Mouse (Mus musculus) CH12.LX (cell line): ENCODE data around the gene Rbpms2. TPM values are rescaled to one million over a fixed set of nuclear protein-coding genes. Genes with fewer than 3 reads are reported as not detected.

Experiments
- DNase-seq: peaks from one replicate; pipeline ENCODE4 v3.0.0-alpha.2; 2013; ENCODE audit errors: extremely low read depth
- H3K27ac ChIP-seq: 2 replicates; pipeline ENCODE4 v1.5.1; 2012; ENCODE audit warnings: low read depth, mild to moderate bottlenecking, control low read depth, moderate library complexity; ENCODE audit not compliant: insufficient read depth
- H3K27me3 ChIP-seq: replicated peaks from 2 replicates; pipeline ENCODE3; 2012; ENCODE audit warnings: inconsistent platforms
- H3K36me3 ChIP-seq, 2 experiments: replicated peaks in 1 of 2; 2 replicates each; pipeline versions ENCODE3 to v1.6.1; 2012; ENCODE audit warnings: inconsistent platforms in 1 of 2, low read length in 1 of 2, mild to moderate bottlenecking in 1 of 2, mixed read lengths in 1 of 2, moderate library complexity in 1 of 2; ENCODE audit not compliant: control insufficient read depth in 1 of 2, insufficient read depth in 1 of 2
- H3K4me1 ChIP-seq, 2 experiments: 2 replicates each; pipeline ENCODE4 v1.6.1; 2012; ENCODE audit warnings: inconsistent platforms in 1 of 2, moderate library complexity in 1 of 2; ENCODE audit not compliant: insufficient read depth in 2 of 2, control insufficient read depth in 1 of 2
- H3K4me2 ChIP-seq: 2 replicates; pipeline ENCODE4 v1.6.1; 2012; ENCODE audit warnings: low read depth, mild to moderate bottlenecking, control low read depth; ENCODE audit not compliant: poor library complexity, insufficient read depth, severe bottlenecking
- H3K4me3 ChIP-seq, 3 experiments: fragments of 150-350 bp in 1 of 3; sonication (generic) in 1 of 3; replicated peaks in 1 of 3; 2 replicates each; pipeline versions ENCODE3 to v1.5.1; 2011 to 2012; ENCODE audit warnings: low read depth in 2 of 3, low read length in 2 of 3, mild to moderate bottlenecking in 2 of 3, moderate library complexity in 2 of 3, control low read depth in 1 of 3, improper control_type of control experiment in 1 of 3, inconsistent platforms in 1 of 3, mixed read lengths in 1 of 3; ENCODE audit not compliant: poor library complexity in 1 of 3
- H3K79me2 ChIP-seq: replicated peaks from 2 replicates; pipeline ENCODE4 v1.6.1; 2012; ENCODE audit warnings: mild to moderate bottlenecking, moderate library complexity; ENCODE audit not compliant: control insufficient read depth, poor library complexity, insufficient read depth, severe bottlenecking; ENCODE audit errors: extremely low read depth
- H3K9ac ChIP-seq: 2 replicates; pipeline ENCODE4 v1.6.1; 2012; ENCODE audit warnings: low read depth, mild to moderate bottlenecking, control low read depth, moderate library complexity; ENCODE audit not compliant: insufficient read depth
- H3K9me3 ChIP-seq: replicated peaks from 2 replicates; pipeline ENCODE3; 2012; ENCODE audit warnings: low read length, inconsistent platforms, mixed read lengths
- CTCF ChIP-seq, 2 experiments: IDR thresholded peaks in 1 of 2; conservative IDR thresholded peaks in 1 of 2; 2 replicates each; pipeline ENCODE4 v1.5.1; 2011 to 2012; ENCODE audit warnings: low read depth in 2 of 2, low read length in 2 of 2, improper control_type of control experiment in 1 of 2, inconsistent platforms in 1 of 2, mild to moderate bottlenecking in 1 of 2, moderate library complexity in 1 of 2
- E2F4 ChIP-seq: IDR thresholded peaks from 2 replicates; pipeline ENCODE4 v1.6.1; 2011; ENCODE audit warnings: low read depth, low read length, improper control_type of control experiment; ENCODE audit not compliant: insufficient replicate concordance
- ELF1 ChIP-seq: IDR thresholded peaks from 2 replicates; pipeline ENCODE4 v1.6.1; 2014; ENCODE audit warnings: low read depth, mild to moderate bottlenecking, inconsistent platforms, low read length, improper control_type of control experiment
- EP300 ChIP-seq: IDR thresholded peaks from 2 replicates; pipeline ENCODE4 v1.6.1; 2011; ENCODE audit warnings: low read length, improper control_type of control experiment
- GABPA ChIP-seq: IDR thresholded peaks from 2 replicates; pipeline ENCODE4 v1.6.1; 2012; ENCODE audit warnings: low read depth, low read length, improper control_type of control experiment, inconsistent platforms; ENCODE audit not compliant: insufficient replicate concordance
- HCFC1 ChIP-seq: IDR thresholded peaks from 2 replicates; pipeline ENCODE4 v1.6.1; 2012; ENCODE audit warnings: low read depth, mild to moderate bottlenecking, inconsistent platforms, low read length, improper control_type of control experiment
- IRF4 ChIP-seq: IDR thresholded peaks from 2 replicates; pipeline ENCODE4 v1.6.1; 2014; ENCODE audit warnings: low read depth, mild to moderate bottlenecking, inconsistent platforms, low read length, improper control_type of control experiment
- JUN ChIP-seq: IDR thresholded peaks from 2 replicates; pipeline ENCODE4 v1.6.1; 2011; ENCODE audit warnings: low read depth, mild to moderate bottlenecking, low read length, improper control_type of control experiment, moderate library complexity; ENCODE audit not compliant: insufficient read depth
- KAT2A ChIP-seq: IDR thresholded peaks from 2 replicates; pipeline ENCODE4 v1.6.1; 2012; ENCODE audit warnings: low read length, improper control_type of control experiment, inconsistent platforms; ENCODE audit not compliant: insufficient replicate concordance
- MAFK ChIP-seq: IDR thresholded peaks from 2 replicates; pipeline ENCODE4 v1.6.1; 2011; ENCODE audit warnings: low read length, improper control_type of control experiment; ENCODE audit not compliant: insufficient replicate concordance
- MAX ChIP-seq: IDR thresholded peaks from 2 replicates; pipeline ENCODE4 v1.6.1; 2011; ENCODE audit warnings: low read length, improper control_type of control experiment
- MAZ ChIP-seq: IDR thresholded peaks from 2 replicates; pipeline ENCODE4 v1.6.1; 2012; ENCODE audit warnings: low read depth, mild to moderate bottlenecking, inconsistent platforms, low read length, improper control_type of control experiment, moderate library complexity
- MEF2A ChIP-seq: IDR thresholded peaks from 2 replicates; pipeline ENCODE4 v1.6.1; 2014; ENCODE audit warnings: low read depth, mild to moderate bottlenecking, inconsistent platforms, low read length, improper control_type of control experiment, borderline replicate concordance
- MXI1 ChIP-seq: IDR thresholded peaks from 2 replicates; pipeline ENCODE4 v1.6.1; 2011; ENCODE audit warnings: mild to moderate bottlenecking, low read depth, low read length, improper control_type of control experiment
- NRF1 ChIP-seq: IDR thresholded peaks from 2 replicates; pipeline ENCODE4 v1.6.1; 2014; ENCODE audit warnings: low read depth, mild to moderate bottlenecking, inconsistent platforms, low read length, improper control_type of control experiment, moderate library complexity
- POLR2A ChIP-seq: IDR thresholded peaks from 2 replicates; pipeline ENCODE4 v1.6.1; 2011; ENCODE audit warnings: low read depth, mild to moderate bottlenecking, improper control_type of control experiment, low read length
- RAD21 ChIP-seq: IDR thresholded peaks from 2 replicates; pipeline ENCODE4 v1.6.1; 2011; ENCODE audit warnings: low read depth, mild to moderate bottlenecking, low read length, improper control_type of control experiment, moderate library complexity
- RCOR1 ChIP-seq: conservative IDR thresholded peaks from 2 replicates; pipeline ENCODE4 v1.6.1; 2012; ENCODE audit warnings: low read depth, mild to moderate bottlenecking, inconsistent platforms, low read length, improper control_type of control experiment
- SMC3 ChIP-seq: IDR thresholded peaks from 2 replicates; pipeline ENCODE4 v1.6.1; 2011; ENCODE audit warnings: low read depth, low read length, improper control_type of control experiment
- UBTF ChIP-seq: IDR thresholded peaks from 2 replicates; pipeline ENCODE4 v1.6.1; 2012; ENCODE audit warnings: low read depth, mild to moderate bottlenecking, inconsistent platforms, low read length, improper control_type of control experiment, moderate library complexity
- USF1 ChIP-seq: IDR thresholded peaks from 2 replicates; pipeline ENCODE4 v1.6.1; 2014; ENCODE audit warnings: low read depth, mild to moderate bottlenecking, inconsistent platforms, low read length, improper control_type of control experiment
- ZMIZ1 ChIP-seq: IDR thresholded peaks from 2 replicates; pipeline ENCODE4 v1.6.1; 2012; ENCODE audit warnings: low read depth, mild to moderate bottlenecking, inconsistent platforms, low read length, improper control_type of control experiment
- dilution Hi-C: fragments of 300-500 bp; cut with MboI; formaldehyde crosslinking; loops from 2 replicates; pipeline ENCODE4 v1.14.3; 2020; ENCODE audit warnings: low sequenced_read_pairs; ENCODE audit not compliant: extremely low pct_unique_long_range_greater_than_20kb, extremely low pct_ligation_motif_present
- in situ Hi-C: fragments of 300-500 bp; cut with MboI; formaldehyde crosslinking; loops from 3 replicates; pipeline ENCODE4 v1.14.3; 2019; ENCODE audit warnings: low sequenced_read_pairs, low pct_ligation_motif_present, low pct_unique_long_range_greater_than_20kb, mixed read lengths
- polyA plus RNA-seq: library from polyadenylated mRNA; unstranded; fragments of >175 nt; gene quantifications from 2 replicates; pipeline ENCODE4 v1.2.1, GENCODE M21; 2012; ENCODE audit warnings: low read depth; ENCODE audit not compliant: insufficient read length
- total RNA-seq, 2 experiments: library from RNA; depleted of rRNA; stranded (reverse); fragments of 300-350 nt in 1 of 2; fragments of >200 nt in 1 of 2; gene quantifications; 2 replicates each; pipeline ENCODE4 v1.2.3; 2012 to 2014

Rbpms2 gene
- total and polyA plus RNA-seq, 3 experiments, result 0.13 to 0.34 TPM; not detected in 1

DNA sequence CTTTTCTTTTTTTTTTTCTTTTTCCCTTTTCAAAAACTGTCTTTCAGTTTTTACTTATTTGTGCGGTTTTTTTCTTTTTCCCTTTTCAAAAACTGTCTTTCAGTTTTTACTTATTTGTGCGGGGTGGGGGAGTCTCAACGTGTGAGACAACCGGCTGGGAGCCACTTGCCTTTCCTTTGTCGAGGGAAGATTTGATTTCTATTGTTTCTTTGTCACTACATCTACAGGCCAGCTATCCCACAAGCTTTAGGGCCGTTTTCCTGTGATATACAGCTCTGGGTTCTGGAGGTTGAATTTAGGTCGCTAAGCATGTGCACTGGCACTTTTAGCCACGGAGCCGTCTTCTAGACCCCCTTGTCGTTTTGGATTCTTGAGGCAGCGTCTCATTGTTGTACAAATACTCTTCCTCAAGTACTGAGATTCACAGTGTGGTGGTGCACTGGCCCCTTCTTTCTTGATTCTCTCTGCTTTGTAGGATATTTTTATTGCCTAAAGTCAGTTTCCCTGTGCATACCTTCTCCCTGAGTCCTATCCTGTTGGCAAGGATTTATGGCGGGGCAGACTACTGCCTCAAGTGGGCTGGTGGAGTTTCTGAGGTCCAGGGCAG is 12.1 kb downstream of the Rbpms2 start:
- no peaks in the 10 kb centered on the region for H3K9me3 ChIP-seq
- TF ChIP-seq CTCF (conservative IDR thresholded peaks at IDR 0.05 in 1 of 2, IDR thresholded peaks at IDR 0.05 in 1 of 2; ENCODE audit: low read depth in 2 of 2, low read length in 2 of 2) (no peak), GABPA (no peak), RCOR1 (no peak), KAT2A (no peak), POLR2A (no peak), E2F4 (no peak), ZMIZ1 (no peak), USF1 (no peak)
- TF ChIP-seq, all 38 proteins: peak for 0
- in situ Hi-C loops, result no loop called here
- Histone ChIP-seq H3K27me3 (no peaks in the 10 kb centered on the region), H3K4me2 (no peak overlapping the region), H3K4me3 (no peak overlapping the region), H3K79me2 (no peaks in the 10 kb centered on the region), H3K9ac (no peak overlapping the region), H3K4me1 (peaks cover 0 to 8% of the 10 kb centered on the region in 2 experiments; a peak in 2 of 4 replicates), H3K36me3 (no peaks in the 10 kb centered on the region), H3K27ac (no peak overlapping the region)
- no peak for DNase-seq
- dilution Hi-C loops, result no loop called here

- Histone ChIP-seq H3K9me3 (no peaks in the 10 kb centered on the region), H3K9ac (no peak overlapping the region), H3K4me1 (peaks cover 0 to 8% of the 10 kb centered on the region in 2 experiments; a peak in 2 of 4 replicates), H3K4me2 (no peak overlapping the region), H3K4me3 (no peak overlapping the region), H3K36me3 (no peaks in the 10 kb centered on the region), H3K79me2 (no peaks in the 10 kb centered on the region), H3K27ac (no peak overlapping the region), H3K27me3 (no peaks in the 10 kb centered on the region)
- dilution Hi-C loops, result no loop called here
- no peak for DNase-seq
- TF ChIP-seq ELF1, result no peak
- no peak for TF ChIP-seq JUN
- TF ChIP-seq KAT2A, result no peak
- no peak for TF ChIP-seq RAD21
- no peak for TF ChIP-seq RCOR1
- no peak for TF ChIP-seq NRF1
- TF ChIP-seq IRF4, result no peak
- no peak for TF ChIP-seq MAZ
- TF ChIP-seq MXI1, result no peak
- no peak for TF ChIP-seq MEF2A
- no peak for TF ChIP-seq ZMIZ1
- no peak for TF ChIP-seq MAFK
- TF ChIP-seq GABPA, result no peak
- TF ChIP-seq MAX, result no peak
- no peak for TF ChIP-seq UBTF
- no peak for TF ChIP-seq SMC3
- TF ChIP-seq USF1, result no peak
- no peak for TF ChIP-seq EP300
- TF ChIP-seq HCFC1, result no peak
- in situ Hi-C loops, result no loop called here
Measured at GRCm38 (mm10) chr9:65642546-65642945, 13.1 kb downstream of the Rbpms2 start.
